Mouse (Mus musculus) cerebellum, adult 9-11 months (tissue): ENCODE data around the gene Tmem30b.
"Not testable (repeated sequence)": the region's sequence is repeated elsewhere in the genome, so short reads cannot be mapped to it uniquely, and the experiment has no call there.

Experiments
- DNase-seq: peaks from one replicate; pipeline ENCODE4 v3.0.0; 2022

Tmem30b gene

DNA sequence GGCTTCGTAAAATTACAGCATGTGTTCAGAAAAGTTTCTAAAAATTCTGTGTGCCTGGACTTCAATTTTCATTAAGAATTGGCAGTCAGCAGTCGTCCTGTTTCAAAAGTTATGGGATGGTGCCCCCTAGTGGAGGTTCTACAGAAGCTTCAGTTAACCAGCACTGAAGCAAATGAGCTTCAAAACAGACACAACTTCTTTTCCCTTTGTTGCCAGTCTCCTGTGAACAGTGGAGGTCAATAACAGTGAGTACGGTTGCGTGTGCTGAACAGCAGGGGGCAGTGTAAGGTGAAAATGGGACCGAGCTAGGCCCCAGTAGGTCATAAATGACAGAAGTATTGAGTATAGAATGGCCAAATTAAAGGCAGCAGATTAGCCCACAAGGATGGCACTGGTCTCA lies 8.0 kb upstream of the Tmem30b start:
- peak; percentile 14 for DNase-seq

DNA sequence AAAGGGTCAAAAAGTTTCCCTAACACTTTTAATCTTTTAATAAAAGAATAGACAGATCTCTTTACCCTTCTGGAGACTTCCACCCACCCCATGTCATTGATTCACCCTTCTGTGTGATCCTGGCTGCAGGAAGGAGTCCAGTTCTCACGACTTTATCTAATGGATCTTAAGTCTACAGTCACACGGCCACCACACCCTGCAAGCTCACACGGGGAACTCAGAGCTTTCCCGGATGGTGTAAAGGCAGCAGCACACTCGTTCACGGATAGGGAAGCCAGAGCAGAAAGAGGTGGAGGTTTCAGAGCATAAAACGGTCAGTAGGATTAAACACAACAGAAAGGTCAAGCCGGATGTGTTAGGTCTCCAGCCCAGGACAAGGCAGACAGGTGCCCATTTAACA lies 2.1 kb upstream of the Tmem30b start:
- no peak for DNase-seq

DNA sequence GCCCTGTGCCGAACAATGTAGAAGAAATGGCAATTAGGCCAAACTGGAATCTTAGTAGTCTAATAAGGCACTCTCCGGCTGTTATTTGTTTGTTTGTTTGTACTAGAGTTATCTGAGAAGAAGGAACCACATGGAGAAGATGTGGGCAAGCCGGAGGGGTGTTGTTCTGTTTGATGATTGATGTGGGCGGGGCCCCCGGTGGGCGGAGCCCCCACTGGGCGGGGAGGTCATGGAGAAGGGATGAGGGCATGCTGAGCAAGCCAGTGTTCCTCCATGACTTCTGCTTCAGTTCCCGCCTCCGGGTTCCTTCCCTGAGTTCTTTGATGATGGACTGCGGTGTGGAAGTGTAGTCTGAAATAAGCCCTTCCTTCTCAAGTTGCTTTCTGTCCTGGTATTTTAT lies 1.5 kb upstream of the Tmem30b start:
- DNase-seq = no peak

DNA sequence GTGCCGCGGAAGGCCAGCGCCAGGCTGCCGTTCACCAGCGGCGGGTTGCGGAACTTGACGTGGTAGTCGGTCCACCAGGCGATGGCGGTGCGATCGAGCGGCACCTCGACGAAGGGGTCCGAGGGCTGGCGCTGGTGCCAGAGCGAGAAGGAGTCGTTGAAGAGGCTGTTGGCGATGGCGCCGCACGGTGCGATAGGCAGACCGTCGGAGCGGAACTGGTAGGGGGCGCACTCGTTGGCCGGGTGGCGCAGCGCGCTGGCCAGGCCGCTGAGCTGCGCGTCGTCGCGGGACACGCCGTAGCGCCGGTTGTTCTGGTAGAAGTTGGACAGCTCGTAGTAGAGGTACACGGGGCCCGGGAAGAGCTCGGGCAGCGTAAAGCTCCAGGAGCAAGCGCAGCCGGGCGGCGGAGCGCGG lies 513 bp downstream of the Tmem30b start:
- DNase-seq = no peak

DNA sequence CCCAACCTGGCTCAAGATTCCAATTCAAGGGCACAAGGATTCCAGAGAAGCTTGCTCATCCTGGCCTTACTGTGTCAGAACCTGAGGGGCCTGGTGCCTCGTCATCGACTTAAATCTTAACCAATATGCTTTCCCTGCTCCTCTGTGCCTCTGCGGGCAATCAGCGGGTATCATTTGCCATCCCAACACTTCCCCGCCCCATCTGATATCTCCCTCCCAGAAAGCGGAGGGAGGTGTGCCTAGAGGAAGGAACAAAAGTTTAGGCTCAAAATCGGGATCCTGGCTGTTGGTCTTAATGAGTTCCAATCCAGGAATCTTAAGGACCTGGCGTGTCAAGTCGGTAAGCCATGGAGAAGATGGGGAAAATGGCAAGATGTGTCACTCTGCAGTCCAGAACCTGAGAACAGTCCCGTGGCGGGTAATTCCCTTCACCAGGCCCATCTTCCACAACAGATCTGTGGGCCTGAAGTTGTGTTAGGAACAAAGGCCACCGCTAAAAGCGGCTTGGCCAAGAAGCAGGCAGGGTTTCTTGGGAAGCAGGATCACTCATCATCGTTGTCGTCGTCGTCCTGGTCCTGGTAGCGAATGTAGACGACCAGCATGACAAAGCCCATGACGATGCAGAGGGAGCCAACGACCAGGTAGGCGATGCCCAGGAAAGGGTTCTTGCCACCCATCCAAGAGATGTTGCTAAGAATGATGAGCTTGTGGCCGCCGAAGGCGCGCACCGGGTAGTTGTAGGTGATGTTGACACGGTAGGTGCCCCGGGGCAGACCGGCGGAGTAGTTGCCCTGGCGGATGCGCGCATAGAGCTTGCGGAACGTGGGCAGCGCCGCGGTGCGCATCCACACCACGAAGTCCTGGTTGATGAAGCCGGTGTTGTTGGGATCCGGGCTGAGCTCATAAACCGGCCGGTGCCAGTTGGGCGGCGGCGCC lies 1.2 kb downstream of the Tmem30b start:
- DNase-seq = no peak

DNA sequence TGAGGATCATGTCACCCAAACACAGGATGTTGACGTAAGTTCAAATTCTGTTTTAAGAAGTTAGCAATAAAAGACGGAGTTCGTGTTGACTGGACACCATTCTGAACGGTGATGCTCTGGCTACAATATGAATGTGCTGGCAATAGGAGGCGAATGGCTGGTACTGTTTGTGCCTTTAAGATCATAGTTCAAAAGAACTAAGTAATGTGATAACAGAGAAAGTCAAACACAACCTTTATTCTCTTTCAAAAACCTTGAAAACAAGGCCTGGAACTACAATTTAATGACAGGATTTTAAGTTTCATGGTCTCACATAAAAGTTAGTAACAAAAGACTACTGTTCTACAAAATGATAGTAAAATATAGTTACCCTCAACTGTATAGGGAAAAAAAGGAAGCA lies 3.0 kb downstream of the Tmem30b start:
- no peak for DNase-seq

DNA sequence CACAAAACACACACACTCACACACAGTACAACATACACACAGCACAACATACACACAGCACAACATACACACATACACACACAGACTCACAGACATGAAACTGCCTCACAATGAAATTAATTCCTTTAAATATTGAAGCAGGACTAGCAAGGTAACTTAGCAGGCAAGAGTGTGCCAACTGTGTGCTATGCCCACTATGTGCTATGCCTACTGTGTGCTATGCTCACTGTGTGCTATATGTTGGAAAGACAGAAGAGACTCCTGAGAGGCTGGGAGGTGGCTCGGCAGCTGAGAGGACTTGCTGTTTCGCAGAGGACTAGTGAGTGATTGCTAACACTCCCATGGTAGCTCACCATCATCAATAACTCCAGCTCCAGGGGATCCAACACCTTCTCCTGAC lies 5.8 kb downstream of the Tmem30b start:
- no peak for DNase-seq

DNA sequence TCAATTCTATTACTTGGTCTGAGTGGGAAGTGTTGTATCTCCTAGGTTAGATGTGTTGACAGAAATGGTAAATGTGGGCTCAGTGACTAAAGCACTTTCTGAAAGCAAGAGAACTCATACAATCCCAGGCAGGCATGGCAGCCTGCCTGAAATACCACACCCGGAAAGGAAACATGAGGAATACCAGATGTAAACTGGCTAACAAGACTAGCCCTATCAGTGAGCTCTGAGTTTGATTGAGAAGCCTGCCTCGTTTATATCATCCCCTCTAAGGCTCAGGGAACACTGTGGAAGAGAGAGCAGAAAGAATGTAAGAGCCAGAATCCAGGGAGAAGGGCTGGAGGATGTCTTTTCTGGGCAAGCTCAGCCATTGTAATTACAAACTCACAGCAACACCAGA lies 7.0 kb downstream of the Tmem30b start:
- no peak for DNase-seq

DNA sequence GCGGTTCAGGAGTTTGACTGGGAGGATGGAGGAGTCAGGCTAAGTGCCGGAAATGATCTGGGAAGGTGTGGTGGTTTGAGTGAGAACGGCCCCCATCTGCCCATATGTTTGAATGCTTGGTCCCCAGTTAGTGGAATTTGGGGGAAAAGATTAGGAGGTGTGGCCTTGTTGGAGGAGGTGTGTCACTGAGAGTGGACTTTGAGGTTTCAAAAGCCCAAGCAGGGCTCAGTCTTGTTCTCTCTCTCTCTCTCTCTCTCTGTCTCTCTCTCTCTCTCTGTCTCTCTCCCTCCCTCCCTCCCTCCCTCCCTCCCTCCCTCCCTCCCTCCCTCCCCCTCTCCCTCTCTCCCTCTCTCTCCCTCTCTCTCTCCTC lies 8.1 kb downstream of the Tmem30b start:
- not testable (repeated sequence) for DNase-seq

DNA sequence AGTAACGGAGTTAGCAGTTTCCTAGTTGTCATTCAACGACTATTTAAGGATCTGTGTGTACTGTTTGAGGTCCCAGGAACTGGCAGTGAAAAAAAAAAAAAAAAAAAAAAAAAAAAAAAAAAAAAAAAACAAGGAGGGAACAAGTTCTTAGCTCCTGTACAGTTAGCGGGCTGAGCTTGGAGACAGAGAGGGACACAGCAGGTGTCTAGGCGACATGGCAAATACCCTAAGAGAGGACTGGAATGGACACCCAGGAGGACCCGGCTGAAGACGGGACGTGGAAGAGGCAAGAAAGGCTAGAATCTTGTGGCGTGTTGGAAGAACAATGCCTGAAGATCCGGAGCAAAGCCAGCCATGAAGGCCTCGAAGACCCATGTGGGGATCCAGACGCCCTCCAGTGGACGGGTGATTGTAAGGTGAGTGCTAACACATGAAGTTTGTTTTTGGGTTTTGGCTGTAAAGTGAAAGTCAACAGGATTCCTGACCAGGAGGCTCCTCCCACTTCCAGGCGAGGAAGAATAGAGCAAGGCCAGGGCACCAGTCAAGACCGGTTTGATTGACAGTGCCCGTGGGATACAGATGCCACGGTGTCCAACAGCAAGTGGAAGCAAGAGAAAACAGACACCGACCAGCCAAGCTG lies 8.6 kb downstream of the Tmem30b start:
- no peak for DNase-seq

DNA sequence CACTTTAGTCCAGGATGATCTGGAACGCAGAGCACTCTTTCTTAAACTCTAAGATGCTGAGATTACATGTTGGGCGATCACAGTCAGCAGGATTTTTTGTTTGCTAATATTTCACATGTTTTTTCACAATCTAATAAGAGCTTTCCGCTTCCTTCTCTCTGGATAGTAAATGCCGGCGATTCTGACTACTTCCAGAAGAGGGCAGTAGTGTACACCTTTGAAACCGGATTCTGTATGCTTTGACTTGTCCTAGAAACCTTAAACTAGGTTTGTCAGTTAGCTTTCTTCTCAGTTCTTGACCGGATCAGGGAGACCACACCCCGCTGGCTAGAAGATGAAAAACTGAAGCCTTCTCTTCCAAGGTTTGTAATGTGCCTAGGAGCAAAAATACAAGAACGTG lies 11.6 kb downstream of the Tmem30b start:
- DNase-seq = no peak

DNA sequence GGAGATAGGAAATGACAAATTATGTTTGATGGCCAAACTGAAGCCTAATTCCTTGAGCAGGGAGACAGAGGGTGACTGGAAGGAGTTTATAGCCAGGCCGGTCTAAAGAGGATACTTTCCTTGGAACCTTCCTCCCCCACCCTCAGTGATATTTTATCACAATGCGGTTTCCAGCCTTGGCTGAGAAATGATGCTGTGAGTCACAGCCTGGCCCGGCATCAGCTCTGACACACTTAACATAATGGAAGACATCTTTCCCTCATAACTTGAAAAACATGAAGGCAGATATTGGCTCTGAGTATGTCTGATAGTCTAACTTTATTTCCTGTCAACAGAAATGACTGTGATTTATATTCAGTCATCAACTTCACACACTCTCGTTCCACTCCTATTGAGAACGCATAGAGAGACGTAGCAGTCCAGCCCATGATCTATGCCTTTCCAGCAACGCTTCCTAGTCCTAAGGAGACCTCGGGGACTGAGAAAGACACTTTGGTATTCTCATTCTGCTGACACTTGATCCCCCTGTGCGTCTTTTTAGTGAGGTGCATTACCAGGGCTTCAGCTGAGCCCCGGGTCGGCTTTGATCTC lies 14.2 kb downstream of the Tmem30b start:
- no peak for DNase-seq

DNA sequence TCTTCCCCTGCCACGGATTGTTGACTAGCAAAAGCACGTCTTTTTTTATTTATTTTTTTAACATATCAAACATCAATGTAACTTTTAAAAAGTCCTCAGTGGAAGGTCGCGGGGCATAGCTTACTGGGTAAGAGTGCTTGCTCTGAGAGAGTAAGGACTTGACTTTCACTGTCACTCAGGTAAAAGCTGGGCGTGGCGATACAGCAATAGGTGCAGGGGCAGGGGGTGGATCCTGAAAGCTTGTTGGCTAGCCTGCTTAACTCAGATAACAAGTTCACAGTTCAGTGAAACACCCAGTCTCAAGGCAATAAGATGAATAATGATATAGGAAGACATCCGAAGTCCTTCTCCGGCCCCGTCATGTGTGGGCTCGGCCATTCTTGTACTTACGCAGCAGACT lies 16.6 kb downstream of the Tmem30b start:
- DNase-seq = no peak

DNA sequence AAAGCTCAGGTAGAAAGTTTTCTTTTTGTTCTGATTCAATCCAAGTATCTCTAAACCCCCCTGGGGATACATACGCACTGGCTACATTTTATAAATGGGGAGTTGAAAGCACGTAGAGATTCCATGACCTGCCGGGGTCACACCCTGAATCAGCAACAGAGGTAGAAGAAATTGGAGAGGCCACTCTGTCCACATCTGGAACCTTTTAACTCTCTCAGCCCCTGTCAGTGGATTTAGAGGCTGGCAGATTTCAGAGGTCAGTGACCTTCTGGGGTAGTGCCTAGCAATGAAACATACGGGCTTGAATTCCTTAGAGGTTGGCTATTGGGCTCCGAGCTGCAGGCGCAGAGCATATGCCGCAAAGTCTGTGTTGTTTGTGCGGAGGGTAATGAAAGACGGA lies 17.1 kb downstream of the Tmem30b start:
- DNase-seq = no peak

DNA sequence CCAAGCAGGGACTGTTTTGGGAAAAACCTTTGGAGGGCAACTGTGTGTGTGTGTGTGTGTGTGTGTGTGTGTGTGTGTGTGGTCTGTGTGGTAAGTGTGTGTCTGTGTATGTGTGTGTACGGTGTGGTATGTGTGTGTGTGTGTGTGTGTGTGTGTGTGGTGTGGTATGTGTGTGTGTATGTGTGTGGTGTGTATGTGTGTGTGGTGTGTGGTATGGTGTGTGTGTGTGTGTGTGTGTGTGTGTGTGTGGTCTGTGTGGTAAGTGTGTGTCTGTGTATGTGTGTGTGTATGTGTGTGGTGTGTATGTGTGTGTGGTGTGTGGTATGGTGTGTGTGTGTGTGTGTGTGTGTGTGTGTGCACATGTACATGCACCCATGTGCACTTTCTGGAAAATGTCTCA lies 18.1 kb downstream of the Tmem30b start:
- not testable (repeated sequence) for DNase-seq

DNA sequence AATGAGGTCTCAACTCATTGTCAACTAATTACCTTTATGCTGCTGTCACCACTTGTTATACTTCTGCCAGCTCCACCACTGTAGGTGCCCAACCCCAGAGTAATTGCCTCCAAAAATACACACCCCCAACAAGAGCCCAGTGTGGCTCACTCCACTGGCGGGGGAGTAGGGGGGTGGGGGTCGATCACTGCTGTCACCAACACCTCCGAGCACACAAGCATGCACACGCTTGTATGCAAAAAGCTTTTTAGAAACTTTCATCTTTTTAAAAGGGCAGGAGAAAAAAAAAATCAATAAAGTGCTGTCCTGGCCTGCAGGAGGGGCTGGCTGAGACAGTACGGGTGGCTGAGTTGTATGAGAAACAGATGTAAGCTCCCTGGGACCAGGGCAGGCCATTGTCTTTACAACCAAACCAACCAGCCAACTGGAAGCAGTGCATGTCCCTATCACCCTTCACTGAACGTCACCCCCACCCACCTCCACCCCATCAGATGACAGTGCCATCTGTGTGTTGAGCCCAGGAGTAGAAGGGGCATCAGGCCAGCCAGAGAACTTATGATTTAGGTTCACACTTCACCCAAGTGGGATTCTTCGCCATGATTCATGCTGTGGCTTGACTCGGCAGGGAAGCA lies 20.8 kb downstream of the Tmem30b start:
- DNase-seq = no peak

DNA sequence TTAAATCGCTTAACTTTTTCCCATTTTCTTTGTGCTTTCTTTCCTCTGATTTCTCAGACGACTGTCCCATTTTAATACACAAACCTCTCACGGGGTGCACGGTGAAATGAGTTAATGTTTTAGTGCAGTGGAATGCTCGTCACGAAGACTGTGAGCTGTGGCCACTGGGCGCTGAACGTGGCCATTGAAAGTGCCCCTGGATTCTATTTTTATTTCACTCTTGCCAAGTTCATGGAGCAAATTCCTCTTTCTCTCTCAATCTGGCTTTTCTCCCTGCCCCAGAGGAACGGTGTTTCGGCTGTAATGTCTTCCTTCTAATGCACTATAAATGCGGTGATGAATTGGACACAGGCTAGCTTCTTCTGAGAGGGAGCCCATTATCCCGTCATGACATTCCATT lies 23.1 kb downstream of the Tmem30b start:
- DNase-seq = no peak

DNA sequence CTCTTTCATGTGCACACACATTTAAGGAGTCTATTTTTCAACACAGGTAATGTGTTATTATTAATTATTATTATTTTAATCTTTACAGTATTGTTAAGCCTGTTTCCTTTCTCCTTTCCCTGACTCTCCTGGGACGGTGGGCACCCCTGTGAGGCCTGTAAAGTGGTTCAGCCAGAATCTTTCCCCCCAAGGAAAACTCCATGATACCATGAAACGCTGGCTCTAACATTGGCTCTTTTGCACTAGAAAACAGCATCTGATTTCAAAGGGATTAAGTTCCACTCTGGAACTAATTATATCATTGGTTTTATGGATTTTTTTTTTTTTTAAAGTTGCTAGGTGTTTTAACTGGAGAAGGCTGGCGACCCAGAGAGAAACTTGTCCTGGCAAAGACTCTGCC lies 24.2 kb downstream of the Tmem30b start:
- DNase-seq = no peak

DNA sequence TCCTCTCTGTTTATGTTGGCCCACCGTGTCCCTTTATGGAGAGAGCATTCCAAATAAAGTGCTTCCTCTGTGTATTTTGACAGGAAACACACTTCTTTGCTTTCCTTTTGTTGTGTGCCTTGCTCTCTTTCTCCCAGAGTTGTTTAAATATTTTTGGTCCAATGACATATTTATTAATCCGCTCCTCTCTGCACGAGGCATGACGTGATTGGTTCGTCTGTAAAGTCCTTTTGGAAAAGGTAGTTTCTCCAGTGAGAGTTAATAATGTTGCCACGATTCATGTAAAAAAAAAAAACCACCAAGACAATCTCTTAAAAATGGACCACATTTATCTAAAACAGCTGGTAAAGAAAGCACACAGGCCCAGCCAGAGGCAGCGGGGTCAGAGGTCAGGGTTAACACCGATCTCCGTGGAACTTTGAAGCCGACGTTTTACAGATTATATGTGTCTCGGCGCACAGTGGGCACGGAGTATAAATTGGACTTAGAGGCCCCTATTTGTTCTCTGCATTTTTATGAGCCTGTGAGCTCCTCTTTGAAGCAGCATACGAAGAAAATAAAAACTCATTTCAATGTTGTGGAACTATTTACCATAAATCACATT lies 24.9 kb downstream of the Tmem30b start:
- no peak for DNase-seq

DNA sequence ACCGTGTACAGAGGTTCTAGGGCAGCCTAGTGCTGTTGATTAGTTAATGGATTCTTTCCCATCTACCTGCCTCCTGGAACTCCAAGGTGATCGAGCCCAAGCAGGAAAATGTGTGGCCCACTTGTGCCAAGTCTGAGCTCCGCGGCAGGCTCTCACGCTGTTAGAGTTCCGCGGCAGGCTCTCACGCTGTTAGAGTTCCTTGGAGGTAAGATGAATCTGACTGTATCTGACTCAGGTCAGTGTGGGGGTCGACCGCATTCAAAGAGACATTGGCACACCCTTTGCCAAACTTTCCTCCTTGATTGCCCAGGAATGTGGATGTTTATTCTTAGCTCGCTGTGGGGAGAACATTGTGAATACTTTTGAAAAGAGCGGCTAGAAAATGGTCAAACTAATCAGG lies 28.4 kb downstream of the Tmem30b start:
- DNase-seq = no peak

DNA sequence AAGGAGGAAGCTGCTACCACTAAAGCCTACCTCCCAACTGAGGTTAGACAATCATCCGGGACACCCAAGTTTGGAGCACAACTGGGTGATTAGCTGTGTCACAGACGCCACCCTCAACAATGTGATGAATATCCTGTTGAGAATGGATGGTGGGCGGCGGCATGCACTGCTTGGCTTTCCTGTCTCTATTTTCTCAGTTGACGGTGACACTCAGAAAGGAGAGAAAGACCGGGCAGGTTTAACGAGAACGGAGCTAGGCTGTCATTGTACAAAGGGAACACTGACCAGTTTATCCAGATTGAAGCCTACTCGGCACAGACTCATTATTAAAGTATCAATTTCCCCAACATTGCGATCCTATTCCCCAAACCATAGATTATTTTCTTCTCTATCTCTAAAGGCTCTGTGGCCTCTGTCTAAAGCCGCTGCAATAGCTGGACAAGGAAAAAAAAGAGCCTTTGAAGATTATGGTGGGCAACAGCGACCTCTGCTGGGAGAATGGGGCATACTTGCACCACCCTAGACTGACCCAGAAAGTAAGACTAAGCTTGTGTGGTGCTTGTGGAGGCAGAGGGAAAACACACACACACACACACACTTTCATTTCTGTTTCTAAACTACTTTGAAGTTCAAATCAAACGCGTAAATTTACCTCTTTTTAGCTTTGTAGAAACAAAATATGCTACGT lies 29.0 kb downstream of the Tmem30b start:
- peak; percentile 38 for DNase-seq

DNA sequence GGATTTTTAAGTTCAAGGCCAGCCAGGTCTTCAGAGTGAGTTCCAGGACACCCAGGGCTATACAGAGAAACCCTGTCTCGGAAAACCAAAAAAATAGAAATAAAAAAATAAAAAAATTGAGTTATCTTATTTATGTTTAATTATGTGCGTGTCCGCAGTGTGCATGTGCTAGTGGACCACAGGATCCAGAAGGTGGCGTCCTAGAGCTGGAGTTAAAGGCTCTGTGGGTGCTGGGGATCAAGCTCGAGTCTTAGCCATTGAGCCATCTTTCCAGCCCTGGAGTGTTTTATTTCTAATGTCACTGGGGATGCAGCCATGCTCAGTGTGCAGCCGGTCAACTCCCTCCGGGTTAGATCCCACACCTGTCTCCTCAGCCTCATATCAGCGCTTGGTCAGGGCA lies 29.7 kb downstream of the Tmem30b start:
- no peak for DNase-seq

DNA sequence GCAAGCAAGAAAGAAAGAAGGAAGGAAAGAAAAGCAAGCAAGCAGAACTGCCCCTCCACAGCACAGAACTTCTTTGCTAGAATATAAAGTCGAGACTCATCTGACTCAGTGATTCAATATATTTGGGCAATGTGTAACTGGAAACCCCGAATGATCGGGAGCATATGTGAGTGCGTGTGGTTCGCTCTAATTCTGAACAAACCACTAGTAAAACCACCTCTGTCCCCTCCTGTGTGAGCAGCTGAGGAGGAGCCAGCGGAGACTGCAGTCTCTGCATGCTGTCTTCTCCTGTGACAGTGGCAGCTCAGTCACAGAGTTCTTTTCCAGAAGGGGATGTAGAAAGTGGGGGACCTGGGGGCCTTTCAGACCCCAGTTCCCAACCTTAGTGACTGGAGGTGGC lies 31.5 kb downstream of the Tmem30b start:
- DNase-seq = no peak
